Mouse (Mus musculus): ENCODE data around the gene Nup210.
"Not testable (repeated sequence)": the region's sequence is repeated elsewhere in the genome, so short reads cannot be mapped to it uniquely, and the experiment has no call there.

The Nup210 gene

DNA sequence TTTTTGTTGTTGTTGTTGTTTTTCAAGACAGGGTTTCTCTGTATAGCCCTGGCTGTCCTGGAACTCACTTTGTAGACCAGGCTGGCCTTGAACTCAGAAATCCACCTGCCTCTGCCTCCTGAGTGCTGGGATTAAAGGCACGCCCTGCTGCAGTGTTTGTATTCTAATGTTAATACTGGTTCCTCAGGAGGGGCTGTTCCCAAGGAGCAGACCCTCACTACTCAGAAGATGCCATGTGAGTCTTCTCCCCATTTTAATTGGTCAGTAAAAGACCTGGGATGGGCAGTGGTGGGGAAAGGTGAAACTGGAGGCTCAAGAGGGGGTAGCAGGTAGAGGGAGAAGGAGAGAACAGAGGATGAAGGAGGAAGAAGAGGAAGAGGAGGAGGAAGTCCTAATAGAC is 13.2 kb downstream of the Nup210 start:
- DNase-seq = not testable (repeated sequence)

DNA sequence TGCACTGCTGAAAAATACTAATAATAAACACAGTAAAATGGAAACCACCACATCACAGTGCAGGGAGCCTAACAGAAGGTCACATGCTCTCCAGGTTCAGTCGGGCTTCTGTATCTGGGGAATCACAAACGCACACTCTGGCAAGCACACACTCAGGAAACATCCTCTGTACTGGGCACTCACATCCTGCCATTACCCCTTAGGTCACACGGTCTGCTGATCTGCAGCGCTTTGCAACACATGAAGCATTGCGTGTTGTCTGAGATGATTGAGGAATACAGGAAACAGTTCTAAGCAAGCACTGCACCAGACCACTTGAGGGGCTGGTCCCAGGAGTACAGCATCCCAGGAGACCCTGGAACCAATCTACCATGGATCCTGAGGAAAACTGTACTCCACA is 16.0 kb downstream of the Nup210 start:
- DNase-seq = no peak

DNA sequence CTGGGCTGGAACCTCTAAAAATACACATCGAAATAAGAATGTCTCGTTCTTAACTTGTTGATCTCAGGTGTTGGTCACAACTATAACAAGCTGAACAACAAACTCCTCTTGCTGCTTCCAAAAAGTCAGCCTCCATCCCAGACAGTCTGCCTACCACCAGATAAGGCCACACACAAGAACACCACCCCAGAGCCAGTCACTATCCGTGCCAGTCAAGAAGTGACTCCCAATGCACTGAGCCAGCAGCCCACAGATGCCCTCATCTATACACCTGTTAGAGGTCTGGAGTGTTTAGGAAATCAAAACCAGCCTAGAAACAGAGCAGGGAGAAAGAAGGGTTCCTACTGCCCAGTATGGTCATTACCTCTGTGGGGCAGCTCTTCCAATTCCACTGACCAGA is 18.8 kb downstream of the Nup210 start:
- DNase-seq = no peak

DNA sequence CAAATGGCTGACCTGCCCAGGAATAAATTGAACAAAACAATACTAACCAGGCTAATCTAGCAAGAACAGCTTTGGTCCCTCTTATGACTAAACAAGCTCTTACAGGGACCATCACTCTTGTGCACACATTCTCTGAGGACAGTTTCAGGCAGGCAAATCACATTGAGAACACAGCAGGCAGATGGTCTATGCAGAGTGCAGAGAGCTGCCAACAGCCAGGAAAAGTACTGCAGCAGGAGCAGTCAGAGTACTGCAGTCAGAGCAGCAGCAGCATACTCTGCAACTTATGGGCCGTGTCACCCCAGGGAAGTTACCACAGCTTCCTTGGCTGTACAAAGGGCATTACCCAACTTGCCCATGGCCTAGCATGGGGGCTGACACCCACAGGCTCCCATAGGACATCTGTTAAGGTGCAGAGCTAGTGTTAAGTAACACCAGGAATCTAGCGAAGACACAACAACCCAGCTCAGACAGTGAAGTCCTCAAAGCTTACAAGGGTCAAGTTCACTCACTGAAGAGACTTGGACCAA is 21.5 kb downstream of the Nup210 start:
- no peak for DNase-seq

DNA sequence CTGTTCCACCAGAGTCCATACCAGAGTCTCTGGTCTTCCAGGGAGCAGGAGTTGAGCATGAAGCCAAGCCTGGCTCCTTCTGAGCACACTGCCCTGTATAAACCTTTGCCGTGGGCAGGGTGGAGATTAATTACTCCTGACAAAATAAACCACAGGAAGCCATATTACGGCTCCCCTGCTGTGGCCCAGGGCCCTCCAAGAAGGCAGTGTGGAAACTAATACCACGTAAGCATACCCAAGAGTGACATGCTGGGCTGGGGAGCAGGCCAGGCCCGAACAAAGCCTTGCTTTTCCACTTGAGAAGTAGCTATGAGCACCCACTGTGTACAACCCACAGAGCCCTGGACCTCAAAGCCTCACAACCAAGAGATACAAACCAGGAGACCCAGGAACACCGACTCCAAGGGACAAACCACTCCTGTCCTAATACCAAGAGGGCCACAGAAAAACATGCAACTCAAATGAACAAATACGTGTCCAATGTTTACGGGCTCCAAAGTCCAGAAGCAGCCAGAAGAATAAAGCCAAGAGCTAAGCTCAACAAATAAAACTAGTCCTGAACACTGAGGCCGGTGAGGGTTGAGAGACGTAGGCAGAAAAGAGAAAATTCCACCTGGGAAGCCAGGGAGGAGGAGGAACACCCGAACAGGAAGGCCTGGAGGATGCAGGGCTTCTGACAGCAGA is 24.3 kb downstream of the Nup210 start:
- DNase-seq = no peak

DNA sequence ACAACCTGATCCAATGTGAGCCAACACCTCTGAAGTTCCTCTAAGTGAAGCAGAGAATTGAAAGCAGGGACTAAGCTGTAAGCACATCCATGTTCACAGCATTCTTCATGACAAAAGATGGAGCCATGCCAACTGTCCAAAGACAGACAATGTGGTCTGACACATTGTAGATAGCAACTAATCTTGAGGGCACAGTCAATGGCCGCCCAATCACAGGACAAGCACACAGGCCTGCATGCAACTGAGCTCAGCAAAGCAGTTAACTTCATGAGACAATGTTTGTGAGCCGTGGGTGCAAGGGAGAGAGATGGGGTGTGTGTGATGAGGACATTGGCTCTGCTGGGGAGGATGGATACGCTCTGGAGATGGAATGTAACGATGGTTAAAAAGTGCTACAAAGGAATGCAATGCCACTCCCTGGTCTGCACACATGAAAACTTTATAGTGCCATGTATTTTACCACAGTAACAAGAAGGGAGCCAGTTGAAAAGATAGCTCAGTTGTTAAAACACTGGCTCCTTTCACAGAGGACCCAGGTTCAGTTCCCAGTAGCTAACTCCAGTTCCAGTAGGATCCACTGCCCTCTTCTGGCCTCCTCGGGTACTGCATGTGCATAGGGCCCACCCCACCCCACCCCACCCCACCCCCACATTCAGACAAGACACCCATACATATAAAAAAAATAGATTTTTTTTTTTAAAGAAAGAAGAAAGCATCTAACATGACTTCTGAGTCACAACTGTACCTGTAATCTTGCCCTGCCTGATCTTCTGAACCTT is 31.3 kb downstream of the Nup210 start:
- peak; percentile 47 to 54 for DNase-seq

DNA sequence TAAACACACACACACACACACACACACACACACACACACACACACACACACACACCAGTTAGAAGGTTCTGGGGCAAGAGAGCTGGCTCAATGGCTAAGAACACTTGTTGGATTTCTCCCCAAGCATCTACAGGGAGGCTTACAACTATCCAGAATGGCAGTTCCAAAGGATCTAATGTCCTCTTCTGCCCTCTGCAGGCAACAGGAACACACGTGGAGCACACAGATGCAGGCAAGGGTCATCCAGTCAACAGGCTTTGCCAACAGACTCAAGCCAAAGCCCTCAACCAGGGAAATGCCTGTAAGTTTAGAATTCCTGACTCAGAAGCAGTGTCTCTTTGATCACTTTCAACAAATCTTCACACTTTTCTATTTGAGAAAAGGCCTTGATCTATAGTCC is 36.6 kb downstream of the Nup210 start:
- DNase-seq = no peak

DNA sequence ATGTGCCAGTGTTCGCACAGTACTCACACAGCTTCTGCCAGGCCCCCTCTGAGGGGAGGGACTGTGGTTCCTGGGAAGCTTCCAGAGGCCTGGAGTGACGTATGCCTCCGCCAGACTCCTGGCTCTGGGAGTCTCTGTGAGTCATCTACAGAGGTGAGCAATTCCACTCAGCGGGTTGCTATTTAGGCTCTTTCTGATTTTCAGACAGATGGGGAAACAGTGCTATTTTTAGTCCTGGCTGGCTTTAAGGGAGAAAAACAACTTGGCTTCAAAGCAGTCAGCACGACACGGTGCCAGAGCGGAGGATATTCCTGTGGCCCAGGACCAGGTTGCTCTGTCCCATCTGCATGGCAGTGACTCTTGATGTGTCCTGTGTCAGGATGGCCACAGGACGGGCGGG is 40.4 kb downstream of the Nup210 start:
- DNase-seq = peak; percentile 69 to 82

DNA sequence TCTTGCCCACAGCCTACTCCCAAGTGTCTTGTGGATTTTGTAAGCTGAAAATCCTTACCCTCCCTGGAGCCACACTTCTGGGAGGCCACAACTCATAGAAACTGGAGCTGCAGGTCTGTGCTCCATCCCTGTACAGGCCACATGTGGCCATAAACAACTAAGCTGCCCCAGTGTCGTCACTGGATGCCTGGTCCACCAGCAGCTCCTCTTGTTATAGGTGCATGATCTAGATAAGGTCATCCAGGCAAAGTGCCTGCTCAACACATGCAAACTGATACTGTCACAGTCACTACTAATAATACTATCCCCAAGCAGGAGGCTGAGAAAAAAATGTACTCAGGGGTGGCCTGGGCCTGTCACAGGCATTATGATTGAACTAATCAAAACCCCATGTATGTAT is 48.1 kb downstream of the Nup210 start:
- DNase-seq = no peak

DNA sequence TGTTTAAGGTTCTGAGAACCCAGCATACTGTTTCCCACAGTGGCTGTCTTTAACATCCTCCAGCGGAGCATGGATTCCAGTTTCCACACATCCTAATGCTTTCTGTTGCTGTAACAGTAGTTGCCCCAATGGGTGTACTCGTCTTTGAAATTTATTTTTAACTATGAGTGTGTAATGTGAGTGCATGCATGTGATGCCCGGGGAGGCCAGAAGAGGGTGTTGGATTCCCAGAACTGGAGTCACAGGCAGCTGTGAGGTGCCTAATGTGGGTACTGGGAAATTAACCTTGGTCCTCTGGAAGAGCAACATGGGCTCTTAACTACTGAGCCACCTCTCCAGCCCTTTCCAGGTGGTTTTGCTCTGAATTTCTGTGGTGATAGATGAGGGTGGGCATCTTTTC is 49.6 kb downstream of the Nup210 start:
- no peak for DNase-seq

DNA sequence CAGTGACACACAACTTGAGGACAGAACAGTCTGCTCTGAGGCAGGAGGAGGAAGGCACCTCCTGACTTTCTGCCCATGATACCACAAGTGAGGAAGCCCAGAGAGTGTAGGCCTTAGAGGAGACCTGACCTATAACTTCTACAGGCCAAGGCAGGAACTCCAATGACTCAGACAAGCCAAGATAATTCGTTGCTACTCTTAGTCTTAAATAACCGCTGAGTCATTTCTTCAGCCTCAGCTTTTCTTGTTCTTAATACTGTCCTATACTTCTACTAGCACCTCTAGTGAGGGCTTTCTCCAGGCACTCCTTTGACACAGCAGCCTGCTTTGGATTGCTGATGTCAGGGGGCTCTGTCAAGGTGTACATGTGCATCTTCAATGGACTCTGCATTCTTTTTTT is 55.3 kb downstream of the Nup210 start:
- no peak for DNase-seq

DNA sequence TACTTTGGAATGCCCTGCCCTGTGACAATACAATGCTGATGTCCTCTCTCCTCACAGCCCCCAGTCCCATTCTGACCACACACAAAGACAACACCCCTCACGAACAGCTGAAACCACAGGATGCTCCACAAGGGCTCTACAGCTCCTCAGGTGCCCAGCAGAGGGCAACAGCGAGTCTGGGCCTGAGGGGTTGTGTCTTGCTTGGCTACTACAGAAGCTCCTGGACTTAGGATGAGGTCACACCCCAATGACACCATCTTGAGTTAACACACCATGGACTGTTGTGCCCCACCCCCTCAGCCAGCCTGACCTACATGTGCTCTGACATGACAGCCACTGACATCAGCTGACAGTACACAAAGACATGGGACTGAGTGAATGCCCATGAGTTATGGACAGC is 56.9 kb downstream of the Nup210 start:
- peak; percentile 73 to 75 for DNase-seq

DNA sequence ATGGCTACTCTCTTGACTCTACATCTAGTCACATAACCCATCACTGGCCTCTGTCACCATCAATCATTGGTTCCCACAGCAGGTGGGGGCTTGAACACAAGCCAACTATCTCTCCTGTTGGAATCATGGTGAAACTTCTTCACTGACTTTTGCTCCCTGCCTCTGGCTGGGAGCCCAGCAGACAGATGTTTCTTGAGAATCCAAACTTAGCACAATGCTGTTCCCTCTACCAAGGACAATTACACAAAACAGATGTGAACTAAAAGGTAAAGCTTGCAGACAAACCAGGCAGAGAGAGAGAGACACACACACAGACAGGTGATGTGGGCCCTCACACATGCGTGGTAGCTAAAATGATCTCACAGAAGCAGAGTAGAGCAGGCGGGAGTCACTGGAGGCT is 58.6 kb downstream of the Nup210 start:
- DNase-seq = peak in 1 of 2 experiments; percentile 22

DNA sequence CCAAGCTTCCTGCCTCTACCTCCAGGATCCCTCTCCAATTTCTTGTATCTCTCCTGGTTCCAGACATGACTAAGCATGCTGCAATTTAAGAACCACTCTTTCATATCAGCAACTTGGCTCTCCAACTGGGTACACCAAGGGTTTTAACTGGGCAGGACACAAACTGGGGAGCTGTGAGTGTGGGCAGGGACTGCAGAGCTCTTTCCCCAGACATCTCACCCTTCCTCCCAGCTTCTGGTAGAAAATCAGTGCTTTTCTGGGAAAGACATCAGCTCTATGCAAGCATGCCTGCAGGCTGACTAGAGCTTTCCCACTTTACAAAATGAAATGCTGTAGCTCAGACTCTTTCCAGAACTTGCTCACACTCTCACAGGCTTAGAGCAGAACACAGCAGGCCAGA is 60.3 kb downstream of the Nup210 start:
- DNase-seq = no peak

DNA sequence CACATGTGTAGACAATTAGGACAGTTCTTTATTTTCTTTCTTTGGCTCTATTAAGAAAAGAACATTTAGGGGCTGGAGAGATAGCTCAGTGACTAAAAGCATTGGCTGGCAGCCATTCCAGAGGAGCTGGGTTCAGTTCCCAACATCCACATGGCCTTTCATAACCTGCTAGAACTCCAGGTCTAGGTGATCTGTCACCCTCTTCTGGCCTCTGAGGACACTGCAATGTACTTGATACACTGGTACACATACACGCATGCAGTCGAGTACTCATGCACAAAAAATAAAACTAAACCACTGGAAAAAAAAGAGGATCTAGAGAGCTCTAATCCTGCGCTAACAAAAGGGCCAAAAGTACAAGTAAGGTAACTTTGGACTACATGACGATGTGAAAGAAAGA is 64.1 kb downstream of the Nup210 start:
- DNase-seq = no peak

DNA sequence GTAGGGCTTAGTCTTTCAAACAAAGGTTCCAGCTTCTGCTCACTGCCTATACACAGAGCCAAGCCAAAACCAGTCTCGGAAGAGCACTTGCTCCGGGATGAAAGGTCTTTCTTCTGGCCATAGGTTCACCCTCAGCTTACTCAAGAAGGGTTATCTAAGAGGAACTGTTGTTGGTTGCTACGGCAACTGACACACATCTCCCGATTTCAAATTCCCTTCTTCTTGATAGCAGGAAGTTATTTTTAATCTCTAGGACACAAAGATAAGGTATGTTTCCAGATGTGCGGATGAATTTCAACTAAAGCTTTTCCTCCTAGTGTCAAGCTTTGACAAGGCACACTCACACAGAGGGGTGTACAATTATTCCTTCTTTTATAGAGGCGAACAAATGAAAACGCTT is 68.6 kb downstream of the Nup210 start:
- DNase-seq = no peak

DNA sequence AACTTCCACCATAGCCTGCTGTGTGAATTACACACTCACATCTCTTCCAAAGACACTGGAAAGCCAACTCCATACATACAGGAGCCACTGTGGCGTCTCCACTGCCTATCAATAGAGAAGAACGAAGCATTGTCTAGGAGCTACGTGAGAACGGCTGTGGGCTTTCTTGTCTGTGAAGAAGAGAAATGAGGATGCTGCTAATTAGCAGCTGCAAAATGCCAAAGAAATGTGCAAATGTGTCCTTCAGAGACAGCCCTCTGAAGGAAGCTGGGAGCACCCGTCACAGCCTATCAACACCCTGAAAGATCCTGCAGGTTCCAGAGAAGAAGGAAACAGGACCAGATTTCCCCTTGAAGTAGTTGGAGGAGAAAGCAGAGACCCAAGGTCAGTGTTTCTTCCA is 69.2 kb downstream of the Nup210 start:
- DNase-seq = no peak

DNA sequence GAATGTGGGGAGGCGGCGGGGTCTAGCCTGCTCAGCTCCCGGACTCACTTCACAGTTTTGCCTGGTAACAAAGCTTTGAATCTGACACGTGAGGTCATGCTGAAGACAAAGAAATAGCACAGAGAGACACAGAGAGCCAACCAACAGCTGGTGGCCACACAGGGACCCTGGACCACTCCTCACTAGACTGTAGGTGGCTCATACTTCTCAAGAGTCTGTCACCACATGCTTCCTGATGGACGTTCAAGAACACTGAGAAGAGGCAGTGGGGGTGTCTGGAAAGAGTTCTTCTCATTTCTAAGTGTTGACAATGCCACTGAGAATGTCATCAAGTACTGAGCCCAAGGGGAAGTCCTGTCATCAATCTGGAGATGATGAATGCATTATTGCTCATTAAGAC is 70.4 kb downstream of the Nup210 start:
- peak in 1 of 2 experiments; percentile 14 for DNase-seq

DNA sequence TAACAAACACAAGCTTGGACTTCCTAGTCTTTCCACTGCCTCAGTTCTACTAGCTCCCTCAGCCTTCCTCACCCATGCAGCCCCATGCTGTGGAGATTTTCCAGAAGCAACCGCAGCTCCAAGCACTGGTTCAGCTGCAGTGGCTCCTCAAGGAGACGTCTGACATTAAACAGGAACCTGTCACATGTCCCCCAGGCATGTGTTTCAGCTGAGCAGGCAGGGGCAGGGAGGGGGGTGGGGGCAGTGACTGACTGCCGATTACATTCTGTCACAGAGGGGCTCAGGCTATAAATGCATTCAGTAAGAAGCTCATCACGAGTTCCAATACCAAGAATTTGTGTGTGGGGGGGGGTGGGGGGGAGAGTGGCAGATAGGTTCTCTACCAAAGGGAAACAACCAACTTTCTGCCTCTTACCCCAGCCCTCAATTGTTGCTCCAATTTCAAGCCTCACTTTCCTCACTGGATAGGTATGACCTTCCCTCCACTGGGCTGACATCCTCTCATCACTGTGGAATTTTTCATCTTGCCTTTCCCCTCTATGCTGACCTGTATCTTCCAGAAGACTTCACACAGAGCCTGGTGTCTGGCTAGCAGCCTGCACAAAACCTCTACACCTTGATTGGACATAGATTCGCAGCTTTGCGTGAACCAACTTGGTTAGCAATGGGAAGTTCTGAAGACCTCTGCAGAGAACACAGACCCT is 71.8 kb downstream of the Nup210 start:
- no peak for DNase-seq

DNA sequence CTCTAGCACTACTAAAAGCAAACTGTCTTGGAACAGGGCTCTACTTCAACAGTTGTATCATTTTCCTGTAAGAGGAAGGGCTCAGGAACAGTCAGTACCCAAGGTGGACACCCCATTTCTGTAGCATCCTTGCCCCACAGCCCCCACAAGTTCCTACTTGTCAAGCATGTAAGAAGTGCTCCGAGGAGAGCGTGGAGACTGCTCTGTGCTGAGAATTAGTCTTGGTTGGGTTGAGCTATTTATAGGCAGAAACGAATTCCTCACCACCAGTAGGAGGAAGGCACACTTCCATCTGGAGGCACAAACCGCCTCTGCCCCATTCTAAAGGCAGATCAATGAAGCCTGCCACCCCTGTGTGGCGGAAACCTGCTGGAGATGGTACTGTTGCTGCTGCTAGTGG is 75.3 kb downstream of the Nup210 start:
- DNase-seq = no peak

DNA sequence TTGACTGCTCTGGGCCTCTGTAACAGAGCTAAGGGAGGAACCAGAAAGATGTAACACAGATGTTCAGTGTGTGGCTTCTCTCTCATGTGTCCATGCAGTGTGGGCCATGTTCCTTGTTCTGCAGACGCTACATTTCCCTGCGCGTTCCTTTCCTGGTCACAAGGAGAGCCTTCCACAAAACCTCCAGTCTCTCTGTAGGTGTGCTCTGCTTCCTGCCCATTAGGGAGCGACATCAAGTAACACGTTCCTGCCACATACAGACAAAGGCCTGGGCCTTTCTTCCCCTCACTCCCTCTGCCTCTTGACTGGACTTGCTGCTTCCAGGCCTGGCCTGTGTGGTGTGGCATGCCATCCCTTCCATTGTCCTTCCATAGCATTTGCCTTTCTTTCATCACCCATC is 88.4 kb downstream of the Nup210 start:
- no peak for DNase-seq

DNA sequence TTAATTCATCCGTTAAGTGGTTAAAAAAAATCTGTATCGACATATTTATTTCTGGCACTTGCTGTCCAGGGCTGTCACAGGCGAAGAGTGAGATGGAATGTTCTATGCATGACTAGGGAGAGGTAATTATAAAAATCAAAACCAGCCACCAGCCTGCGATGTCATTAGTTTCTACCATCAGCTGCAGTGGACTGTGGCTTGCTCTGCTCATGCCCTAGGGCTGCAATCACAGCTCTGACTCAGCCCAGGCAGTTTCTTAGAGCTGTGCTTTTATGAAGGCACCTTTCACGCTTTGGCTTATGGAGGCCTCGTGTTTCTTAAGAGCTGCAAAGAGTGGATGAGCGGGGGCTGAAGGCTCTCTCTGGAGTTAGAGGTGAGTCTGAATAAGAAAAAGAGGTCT is 95.8 kb downstream of the Nup210 start:
- DNase-seq = no peak

DNA sequence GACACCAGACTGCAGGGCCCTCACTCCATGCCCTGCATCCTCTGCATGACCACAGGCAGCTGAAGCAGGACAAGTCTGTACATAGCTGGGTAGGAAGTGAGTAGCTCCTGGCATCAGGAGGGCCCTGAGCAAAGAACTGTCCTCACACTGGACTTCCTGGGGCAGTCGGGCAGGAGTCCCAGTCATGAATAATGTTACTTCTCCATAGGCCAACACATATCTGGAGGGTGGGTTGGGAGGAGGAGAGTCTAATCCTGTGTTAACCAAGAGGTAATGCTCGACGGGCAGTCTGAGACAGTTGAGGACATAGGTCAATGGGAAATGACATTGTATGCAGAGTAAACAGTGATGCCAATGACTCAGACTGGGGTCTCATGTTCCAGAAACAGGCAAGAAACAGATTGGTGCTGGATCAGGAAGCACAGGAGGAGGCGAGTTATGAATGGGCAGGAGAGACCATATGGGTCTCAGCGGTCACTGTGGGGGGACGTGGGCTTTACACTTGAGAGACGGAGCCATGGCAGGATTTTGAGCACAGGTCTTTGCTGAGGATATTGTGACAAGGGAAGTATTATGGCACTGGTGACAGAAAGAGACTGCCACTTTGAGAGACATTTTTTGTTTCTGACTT is 99.9 kb downstream of the Nup210 start:
- peak; percentile 44 to 53 for DNase-seq
